Mouse (Mus musculus) erythroblast, embryonic 14.5 days (primary cell): ENCODE data around the gene Lilra5. TPM values are rescaled to one million over a fixed set of nuclear protein-coding genes. Genes with fewer than 3 reads are reported as not detected.
"Not testable (repeated sequence)": the region's sequence is repeated elsewhere in the genome, so short reads cannot be mapped to it uniquely, and the experiment has no call there.

Source experiments
- H3K27me3 ChIP-seq: 2 replicates; pipeline ENCODE4 v1.6.1; 2012; ENCODE audit warnings: inconsistent platforms; ENCODE audit not compliant: control insufficient read depth
- H3K36me3 ChIP-seq: 2 replicates; pipeline ENCODE4 v1.6.1; 2012; ENCODE audit warnings: mild to moderate bottlenecking, inconsistent platforms; ENCODE audit not compliant: control insufficient read depth
- H3K4me1 ChIP-seq: 2 replicates; pipeline ENCODE4 v1.6.1; 2012; ENCODE audit warnings: inconsistent platforms; ENCODE audit not compliant: control insufficient read depth
- H3K4me3 ChIP-seq: replicated peaks from 2 replicates; pipeline ENCODE3; 2012; ENCODE audit warnings: moderate library complexity, mild to moderate bottlenecking, inconsistent platforms
- H3K9me3 ChIP-seq: 2 replicates; pipeline ENCODE4 v1.6.1; 2012; ENCODE audit warnings: low read length, inconsistent platforms, mixed read lengths; ENCODE audit not compliant: control insufficient read depth
- GATA1 ChIP-seq: IDR thresholded peaks from 2 replicates; pipeline ENCODE4 v1.6.1; 2012; ENCODE audit warnings: low read length, inconsistent platforms, mixed read lengths
- TAL1 ChIP-seq: IDR thresholded peaks from 3 replicates; pipeline ENCODE4 v1.6.1; 2012; ENCODE audit warnings: low read length, inconsistent platforms, mixed read lengths
- polyA plus RNA-seq: library from polyadenylated mRNA; stranded (reverse); fragments of >175 nt; gene quantifications from 2 replicates; pipeline ENCODE4 v1.2.3, GENCODE M21; 2012

Gene Lilra5
- 0.02 TPM in 1 of 2 replicates, not detected in the other for polyA plus RNA-seq

DNA sequence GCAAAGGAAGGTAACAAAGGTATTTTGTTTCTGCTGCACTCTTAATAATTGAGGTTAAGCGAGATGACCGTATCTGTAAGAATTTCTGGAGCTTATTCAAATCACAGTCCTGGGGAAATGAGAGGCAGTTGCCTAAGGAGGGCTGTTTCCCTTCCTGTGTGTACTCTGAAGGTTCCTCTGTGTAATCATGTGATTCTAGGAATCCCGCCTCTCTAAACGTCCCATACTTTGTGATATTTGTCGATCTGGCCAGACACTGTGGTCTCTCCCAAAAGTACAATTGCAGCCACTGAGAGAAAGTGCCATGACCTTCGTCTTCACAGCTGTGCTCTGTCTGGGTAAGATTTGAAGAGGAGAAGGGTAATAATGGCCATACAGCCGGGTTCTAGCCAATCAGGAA, at the start of gene Lilra5:
Gene Lilra5 (plus strand): TSS at position 301 of the 400 bp plus-strand sequence.
- no peaks in the 10 kb centered on the region for H3K36me3 ChIP-seq
- no peaks in the 10 kb centered on the region for H3K27me3 ChIP-seq
- no peaks in the 10 kb centered on the region for H3K9me3 ChIP-seq
- H3K4me3 ChIP-seq, result no peak within 1 kb of the TSS
- TF ChIP-seq TAL1 (no peak), GATA1 (no peak)
- no peaks in the 10 kb centered on the region for H3K4me1 ChIP-seq

DNA sequence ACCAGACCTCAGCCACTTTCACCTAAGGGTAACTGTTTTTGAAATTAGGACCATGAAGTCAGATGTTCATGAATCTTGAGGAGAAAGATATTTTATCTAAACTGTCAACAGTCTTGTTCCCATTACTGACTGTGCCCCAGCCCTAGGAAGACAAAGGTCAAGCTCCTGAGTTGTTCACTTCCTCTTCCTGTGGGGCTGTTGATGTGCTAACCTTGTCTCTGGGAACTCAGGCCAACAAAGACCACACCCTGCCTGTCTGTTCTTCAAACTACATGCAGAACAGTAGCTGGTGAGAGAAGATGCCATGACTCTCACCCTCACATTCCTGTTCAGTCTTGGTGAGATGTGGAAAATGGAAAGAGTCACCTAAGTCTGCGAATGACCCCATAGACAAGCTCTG, 30.4 kb upstream of the Lilra5 start:
- H3K36me3 ChIP-seq, result no peaks in the 10 kb centered on the region
- no peaks in the 10 kb centered on the region for H3K27me3 ChIP-seq
- H3K4me1 ChIP-seq, result no peaks in the 10 kb centered on the region
- no peak for TF ChIP-seq GATA1
- TF ChIP-seq TAL1, result no peak
- H3K9me3 ChIP-seq, result no peaks in the 10 kb centered on the region
- H3K4me3 ChIP-seq, result no peak overlapping the region

DNA sequence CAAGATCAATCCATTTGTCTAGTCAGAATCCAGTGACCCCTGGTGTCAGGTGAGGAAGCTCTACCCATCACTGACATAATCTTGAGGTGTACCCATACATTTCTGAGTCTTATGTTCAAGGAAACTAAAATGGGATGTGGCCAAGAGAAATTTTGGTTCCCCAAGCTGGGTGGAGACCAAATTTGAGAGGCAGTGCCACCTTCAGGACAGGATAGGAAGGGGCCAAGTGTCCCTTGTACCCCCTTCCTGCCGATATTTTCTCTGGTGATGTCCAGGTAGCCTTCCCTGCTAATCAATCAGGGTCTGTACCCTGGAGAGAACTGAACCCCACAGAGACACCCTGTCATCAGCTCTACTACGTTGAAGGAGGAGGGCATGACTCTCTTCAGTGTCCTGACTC, 28.9 kb upstream of the Lilra5 start:
- Histone ChIP-seq H3K4me3 (no peak overlapping the region), H3K27me3 (no peaks in the 10 kb centered on the region), H3K9me3 (no peaks in the 10 kb centered on the region), H3K4me1 (no peaks in the 10 kb centered on the region), H3K36me3 (no peaks in the 10 kb centered on the region)
- TF ChIP-seq GATA1, result no peak
- TF ChIP-seq TAL1, result no peak

DNA sequence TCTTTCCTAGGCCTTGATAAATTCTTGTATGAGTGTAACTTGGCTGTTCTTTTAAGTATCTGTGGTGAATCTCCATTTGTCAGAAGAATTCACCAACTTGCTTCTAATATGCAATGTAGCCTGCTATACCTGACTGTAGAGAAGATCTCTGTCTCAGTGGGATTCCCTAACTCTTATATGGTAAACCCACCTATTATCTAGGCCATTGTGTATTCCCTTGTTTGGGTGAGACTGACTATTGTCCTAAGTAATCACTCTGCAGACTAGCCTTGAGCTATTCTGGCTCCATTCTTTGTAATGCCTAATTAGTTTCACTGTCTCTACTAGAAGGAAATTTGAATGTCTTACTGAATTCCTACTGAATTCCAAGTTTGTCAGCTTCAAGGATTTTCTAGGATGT, 24.1 kb upstream of the Lilra5 start:
- H3K36me3 ChIP-seq, H3K9me3 ChIP-seq, H3K27me3 ChIP-seq, H3K4me3 ChIP-seq, H3K4me1 ChIP-seq: not testable (repeated sequence)

DNA sequence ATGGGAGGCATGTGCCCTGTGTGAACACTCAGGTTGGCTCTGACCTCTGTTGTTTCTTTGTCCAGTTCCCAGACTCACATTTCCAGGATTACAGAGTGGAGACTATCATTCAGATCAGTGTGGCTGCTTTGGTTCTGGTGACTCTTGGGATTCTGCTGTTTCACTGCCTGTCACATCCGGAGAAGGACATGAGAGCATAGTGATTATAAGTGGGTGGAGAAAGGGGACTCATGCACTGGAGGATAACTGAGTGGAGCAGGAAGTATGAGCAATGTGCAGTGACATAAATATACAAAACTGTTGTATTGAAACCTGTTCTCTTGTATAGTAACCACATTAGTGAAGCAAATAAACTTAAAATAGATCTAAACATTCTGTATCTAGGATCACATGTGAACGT, 22.2 kb upstream of the Lilra5 start:
- H3K9me3 ChIP-seq, result no peaks in the 10 kb centered on the region
- H3K27me3 ChIP-seq, result no peaks in the 10 kb centered on the region
- H3K36me3 ChIP-seq, result no peaks in the 10 kb centered on the region
- TF ChIP-seq GATA1 (no peak), TAL1 (no peak)
- H3K4me1 ChIP-seq, result no peaks in the 10 kb centered on the region
- no peak overlapping the region for H3K4me3 ChIP-seq

DNA sequence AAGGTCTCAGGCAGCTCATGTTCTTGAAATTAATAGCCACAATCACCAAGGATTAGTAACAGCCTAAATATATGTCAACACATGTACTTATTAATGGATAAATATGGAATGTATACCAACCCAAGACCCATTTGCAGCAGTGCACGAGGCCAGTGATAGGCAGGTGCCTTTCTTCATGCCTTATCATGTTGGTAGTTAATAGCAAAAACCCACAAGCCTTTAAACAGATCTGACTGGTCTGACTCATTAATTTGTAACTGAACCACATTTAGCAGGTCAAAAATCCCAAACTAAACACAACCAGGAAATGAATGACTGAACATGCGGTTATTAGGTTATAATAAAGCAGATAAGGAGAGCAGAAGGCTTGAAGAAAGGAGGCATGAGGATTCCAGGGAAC, 21.7 kb upstream of the Lilra5 start:
- Histone ChIP-seq H3K27me3 (no peaks in the 10 kb centered on the region), H3K9me3 (no peaks in the 10 kb centered on the region), H3K36me3 (no peaks in the 10 kb centered on the region), H3K4me3 (no peak overlapping the region), H3K4me1 (no peaks in the 10 kb centered on the region)
- no peak for TF ChIP-seq GATA1
- no peak for TF ChIP-seq TAL1

DNA sequence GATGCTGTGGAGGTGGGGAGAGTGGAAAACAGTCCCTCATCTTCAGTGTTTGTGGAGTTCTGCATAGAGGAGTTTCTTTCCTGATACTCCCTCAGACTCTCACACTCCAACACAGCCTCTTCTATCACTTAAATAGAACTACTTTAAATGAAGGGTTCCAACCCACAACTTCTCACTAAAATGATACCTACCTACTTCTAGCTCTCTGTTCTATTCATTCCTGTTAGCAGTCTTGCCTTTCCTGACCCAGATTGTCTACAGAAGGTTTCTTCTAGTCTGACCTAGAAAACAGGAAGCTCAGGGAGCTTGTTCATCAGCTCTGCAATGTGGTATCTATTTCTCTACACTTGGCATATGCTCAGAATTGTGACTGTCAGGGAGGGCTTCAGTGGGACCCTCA, 2.0 kb upstream of the Lilra5 start:
- no peaks in the 10 kb centered on the region for H3K4me1 ChIP-seq
- H3K27me3 ChIP-seq, result no peaks in the 10 kb centered on the region
- H3K9me3 ChIP-seq, result no peaks in the 10 kb centered on the region
- H3K36me3 ChIP-seq, result no peaks in the 10 kb centered on the region
- TF ChIP-seq GATA1, result no peak
- TF ChIP-seq TAL1, result no peak
- H3K4me3 ChIP-seq, result no peak overlapping the region

DNA sequence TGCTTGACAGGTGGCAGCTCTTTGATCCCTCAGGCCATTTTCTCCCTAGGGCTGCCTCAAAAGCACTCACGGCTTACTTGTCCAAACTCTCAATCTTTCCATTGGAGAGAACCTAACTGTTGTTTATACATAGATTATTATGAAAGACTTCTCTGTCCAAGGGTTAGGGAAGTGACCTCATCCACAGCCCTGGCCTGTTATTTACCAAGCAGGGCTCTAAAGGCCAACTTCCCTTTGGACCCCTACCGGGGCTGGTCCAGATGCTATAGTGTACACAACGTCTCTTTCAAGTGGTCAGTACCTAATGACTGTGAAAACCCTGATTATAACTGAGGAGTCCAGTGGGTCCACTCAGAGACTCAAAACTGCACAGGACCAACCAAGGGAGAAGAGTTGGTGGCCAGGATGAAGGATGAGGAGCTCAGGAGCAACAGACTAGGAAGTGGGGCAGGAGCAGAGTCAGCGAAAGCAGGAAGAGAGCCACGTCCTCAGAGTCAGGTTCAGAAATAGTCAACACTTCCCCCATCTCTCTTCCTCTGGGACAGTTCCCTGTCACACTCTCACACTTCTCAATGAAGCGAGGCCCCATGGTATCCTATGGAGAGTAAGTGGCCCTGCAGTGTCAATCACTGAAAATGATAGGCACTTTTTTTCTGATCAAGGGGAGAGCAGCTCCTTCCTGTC, 1.6 kb downstream of the Lilra5 start:
- Histone ChIP-seq H3K9me3 (no peaks in the 10 kb centered on the region), H3K36me3 (no peaks in the 10 kb centered on the region), H3K27me3 (no peaks in the 10 kb centered on the region), H3K4me3 (no peak overlapping the region), H3K4me1 (no peaks in the 10 kb centered on the region)
- no peak for TF ChIP-seq TAL1
- TF ChIP-seq GATA1, result no peak

DNA sequence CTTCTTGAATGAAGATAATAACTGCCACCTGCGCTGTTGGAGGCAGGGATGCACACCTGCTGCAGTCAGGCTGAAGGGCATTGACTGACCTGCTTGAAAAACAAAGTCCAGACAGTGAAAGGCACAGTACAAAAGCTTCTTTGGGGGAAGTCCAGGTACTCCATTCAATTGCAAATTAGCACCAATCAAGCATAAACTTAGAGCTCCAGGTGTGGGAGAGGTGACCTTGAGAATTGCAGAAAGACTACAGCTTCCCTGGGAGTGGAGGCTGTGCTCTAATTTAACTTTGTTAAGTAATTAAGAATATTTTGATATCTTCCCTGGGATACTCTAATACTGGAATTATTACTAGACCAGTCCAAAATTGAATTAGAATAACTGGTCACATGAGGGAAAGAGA, 13.7 kb downstream of the Lilra5 start:
- not testable (repeated sequence) for H3K27me3 ChIP-seq, H3K36me3 ChIP-seq, H3K9me3 ChIP-seq, H3K4me1 ChIP-seq, H3K4me3 ChIP-seq

DNA sequence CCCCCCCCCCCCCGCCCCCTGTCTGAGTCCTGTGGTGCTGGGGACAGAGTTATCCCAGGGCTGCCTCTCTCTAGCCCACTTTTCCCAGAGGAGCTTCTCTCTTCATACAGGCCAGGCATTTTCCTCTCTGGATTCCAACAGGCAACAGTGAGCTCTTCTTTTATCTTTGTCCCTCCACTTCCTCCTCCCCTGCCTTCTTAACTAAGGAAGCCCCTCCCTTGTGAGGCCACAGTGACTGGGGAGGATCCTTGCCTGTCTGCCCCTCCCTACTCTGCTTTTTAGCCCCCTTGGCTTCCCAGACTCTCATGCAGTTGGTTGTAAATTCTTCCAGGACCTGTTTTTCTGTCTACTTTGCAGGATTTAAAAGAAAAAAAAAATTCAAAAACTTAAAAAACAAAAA, 18.5 kb downstream of the Lilra5 start:
- H3K36me3 ChIP-seq, result not testable (repeated sequence)

DNA sequence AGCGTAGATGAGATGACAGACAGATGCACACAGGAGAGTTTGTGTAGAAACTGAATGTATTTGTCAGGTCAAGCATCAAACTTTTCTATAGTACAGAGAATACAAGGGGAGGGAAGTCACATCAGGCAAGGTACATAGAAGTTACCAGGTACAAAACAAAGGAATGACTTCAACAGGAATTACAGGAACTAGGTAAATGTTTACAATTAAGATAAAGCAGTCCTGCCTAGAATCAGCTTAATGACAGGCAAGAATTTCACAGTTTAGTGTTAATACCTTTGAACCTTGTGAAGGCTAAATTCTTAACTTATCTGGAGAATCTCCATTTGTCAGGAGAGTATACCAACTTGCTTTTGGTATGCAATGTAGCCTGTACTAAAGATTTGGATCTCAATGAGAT, 23.0 kb downstream of the Lilra5 start:
- H3K9me3 ChIP-seq, H3K4me3 ChIP-seq, H3K36me3 ChIP-seq, H3K4me1 ChIP-seq, H3K27me3 ChIP-seq: not testable (repeated sequence)

More for the DNA sequence above, 18.5 kb downstream of the Lilra5 start:
- not testable (repeated sequence) for H3K27me3 ChIP-seq, H3K4me1 ChIP-seq, H3K4me3 ChIP-seq, H3K9me3 ChIP-seq

DNA sequence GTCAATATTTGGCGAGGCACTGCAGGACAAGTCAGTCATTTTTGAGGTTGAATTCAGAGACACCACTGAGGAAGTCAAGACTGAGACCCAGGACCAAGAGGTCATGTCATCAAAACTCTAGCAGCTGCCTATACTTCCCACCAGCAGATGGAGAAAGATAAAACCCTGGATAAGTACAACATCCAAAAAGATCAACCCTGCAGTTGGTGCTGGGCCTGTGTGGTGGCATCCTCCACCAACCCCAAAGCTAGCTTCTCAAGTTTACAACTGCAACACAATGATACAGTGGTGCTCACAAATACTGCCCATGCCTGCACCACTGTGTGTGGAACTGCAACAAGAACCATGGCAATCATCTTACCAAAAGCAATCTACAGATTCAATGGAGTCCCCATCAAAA, 34.6 kb downstream of the Lilra5 start:
- not testable (repeated sequence) for H3K4me3 ChIP-seq, H3K27me3 ChIP-seq, H3K36me3 ChIP-seq, H3K9me3 ChIP-seq, H3K4me1 ChIP-seq

DNA sequence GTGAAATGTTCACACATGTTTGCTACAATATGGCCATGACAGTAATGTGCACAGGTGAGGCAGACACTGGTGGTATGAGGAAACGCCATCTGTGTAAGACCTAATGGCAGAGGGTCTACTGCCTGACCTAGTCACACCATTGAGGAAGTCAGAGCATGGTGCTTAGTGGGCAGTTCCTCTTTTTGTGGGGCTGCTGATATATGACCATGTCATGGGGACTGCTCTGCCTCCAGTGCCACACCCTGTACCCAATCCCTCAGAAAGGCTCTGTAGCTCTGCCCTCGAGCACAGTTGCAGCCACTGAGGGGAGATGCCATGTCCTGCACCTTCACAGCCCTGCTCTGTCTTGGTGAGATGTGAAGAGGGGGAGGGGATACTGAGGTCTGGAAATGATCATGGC, 36.3 kb downstream of the Lilra5 start:
- not testable (repeated sequence) for H3K27me3 ChIP-seq, H3K4me1 ChIP-seq, H3K4me3 ChIP-seq, H3K36me3 ChIP-seq, H3K9me3 ChIP-seq

DNA sequence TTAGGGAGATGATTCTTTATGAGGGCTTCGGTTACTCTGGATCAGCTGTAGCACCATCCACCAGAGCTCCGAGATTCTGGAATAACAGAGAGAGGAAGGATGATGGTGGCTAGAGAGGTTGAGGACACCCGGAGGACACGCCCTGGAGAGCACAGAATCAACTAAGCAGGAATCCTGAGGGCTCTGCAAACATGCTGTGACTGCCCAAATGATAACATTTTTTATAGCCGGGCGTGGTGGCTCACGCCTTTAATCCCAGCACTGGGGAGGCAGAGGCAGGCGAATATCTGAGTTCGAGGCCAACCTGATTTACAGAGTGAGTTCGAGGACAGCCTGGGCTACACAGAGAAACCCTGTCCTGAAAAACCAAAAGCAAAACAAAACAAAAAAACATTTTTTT, 37.9 kb downstream of the Lilra5 start:
- not testable (repeated sequence) for H3K4me1 ChIP-seq

More for the DNA sequence above, 37.9 kb downstream of the Lilra5 start:
- not testable (repeated sequence) for H3K27me3 ChIP-seq, H3K36me3 ChIP-seq, H3K9me3 ChIP-seq, H3K4me3 ChIP-seq
